Mouse (Mus musculus) cortical plate, adult 2 months (tissue): ENCODE data around the gene Gp1ba.

Source experiments
- CTCF ChIP-seq: fragments of 200-500 bp; IDR thresholded peaks from 2 replicates; pipeline ENCODE4 v1.5.1; 2011; ENCODE audit warnings: mild to moderate bottlenecking, control low read depth, low read length; ENCODE audit not compliant: insufficient read depth; ENCODE audit errors: extremely low read depth
- POLR2A ChIP-seq: fragments of 200-500 bp; IDR thresholded peaks from 2 replicates; pipeline ENCODE4 v1.6.1; 2011; ENCODE audit warnings: mild to moderate bottlenecking, low read length, control low read depth; ENCODE audit not compliant: insufficient read depth; ENCODE audit errors: extremely low read depth

GRCm38 (mm10) chr11:70637764-70638163, 1.2 kb upstream of the Gp1ba start:
- no peak for TF ChIP-seq CTCF
- TF ChIP-seq POLR2A = no peak
